Comparison of ENCODE assay signal across 1 mouse cellular context in the genomic region with DNA sequence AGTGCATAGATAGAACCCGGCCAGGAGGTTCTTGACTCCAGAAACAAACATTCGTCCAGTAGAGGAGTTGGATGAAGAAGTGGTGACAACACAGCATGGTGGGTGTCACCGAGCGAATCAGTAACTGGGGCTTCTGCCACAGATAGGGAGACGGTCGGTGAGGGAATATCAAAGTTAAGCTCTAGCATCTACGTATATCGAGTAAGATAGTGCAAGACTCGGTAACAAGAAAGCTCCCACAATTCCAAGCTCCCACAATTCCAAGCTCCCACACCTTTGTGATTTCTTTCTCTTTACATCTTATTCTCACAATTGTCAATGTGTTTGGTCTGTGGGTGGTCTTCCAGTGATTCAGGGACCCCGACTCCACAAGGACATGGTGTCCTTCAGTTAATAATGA.
TF ChIP-seq lines count a peak whose summit lies in the region.

No protein-coding gene starts in this region.

TF ChIP-seq in MEL, 35 proteins besides CTCF, POLR2A, EP300 and RAD21 (continued from another document):
- TF ChIP-seq ZNF384 (IDR thresholded peaks at IDR 0.05; ENCODE audit: low read depth, low read length) = no peak
- TF ChIP-seq USF1 (IDR thresholded peaks at IDR 0.05; ENCODE audit: low read depth, low read length) = no peak
- TF ChIP-seq GABPA (IDR thresholded peaks at IDR 0.05; ENCODE audit: low read depth, low read length) = no peak
- peak; percentile 76; the same call in 1 of the 2 replicates for TF ChIP-seq MAX (IDR thresholded peaks at IDR 0.05; ENCODE audit: low read length)
- peak; percentile 56 for TF ChIP-seq KAT2A (conservative IDR thresholded peaks at IDR 0.05; ENCODE audit: low read depth, low read length)
- TF ChIP-seq ETS1 (IDR thresholded peaks at IDR 0.05; ENCODE audit: low read depth, low read length) = peak; percentile 75
- TF ChIP-seq MAZ (IDR thresholded peaks at IDR 0.05; ENCODE audit: low read depth, low read length) = no peak
- TF ChIP-seq GATA1 (IDR thresholded peaks at IDR 0.05; ENCODE audit: low read depth, low read length) = peak; percentile 75
- no peak for TF ChIP-seq POLR2AphosphoS5 (IDR thresholded peaks at IDR 0.05; ENCODE audit: borderline replicate concordance, low read depth, low read length)
- peak; percentile 47; the same call in 1 of the 2 replicates for TF ChIP-seq JUND (IDR thresholded peaks at IDR 0.05; ENCODE audit: low read depth, low read length)
- peak; percentile 79; the same call in 1 of the 2 replicates for TF ChIP-seq TBP (IDR thresholded peaks at IDR 0.05; ENCODE audit: low read depth, low read length)
- no peak for TF ChIP-seq ZKSCAN1 (IDR thresholded peaks at IDR 0.05; ENCODE audit: low read depth, low read length)
- TF ChIP-seq CHD2 (IDR thresholded peaks at IDR 0.05; ENCODE audit: low read length) = no peak
- TF ChIP-seq RCOR1 (IDR thresholded peaks at IDR 0.05; ENCODE audit: low read depth, low read length) = peak; percentile 60; the same call in 1 of the 2 replicates
- TF ChIP-seq SMC3 (IDR thresholded peaks at IDR 0.05; ENCODE audit: low read depth, low read length) = no peak
